Mouse (Mus musculus) stomach, adult 2 months (tissue): ENCODE measurements around the gene Rnf224. TPM values are rescaled to one million over a fixed set of nuclear protein-coding genes. Genes with fewer than 3 reads are reported as not detected.

Experiments used
- polyA plus RNA-seq: library from polyadenylated mRNA; depleted of rRNA; stranded (reverse); fragments of >200 nt; gene quantifications from 2 replicates; pipeline ENCODE4 v1.2.3, GENCODE M21; 2012; rRNA removed

The Rnf224 gene
- 0.77 and 0.82 TPM in 2 replicates for polyA plus RNA-seq

DNA sequence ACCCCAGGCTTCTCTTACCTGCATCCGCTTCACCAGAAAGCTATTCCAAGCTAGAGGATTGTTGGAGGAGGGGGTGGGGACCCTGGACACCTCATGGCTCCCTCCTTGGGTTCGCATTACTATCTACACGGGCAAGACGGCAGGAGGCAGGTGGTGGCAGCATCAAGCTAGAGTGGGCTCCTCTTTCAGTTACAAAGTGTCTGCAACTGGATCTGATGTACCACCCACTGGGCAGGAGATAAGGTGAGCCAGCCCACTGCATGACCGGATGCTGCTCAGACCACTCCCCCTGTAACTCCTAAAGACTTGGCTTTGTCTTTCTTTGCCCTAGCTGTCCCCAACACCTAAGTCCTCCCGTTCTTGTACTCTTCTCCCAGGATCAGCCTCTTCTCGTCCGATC, at the start of gene Rnf224:
TSS of gene Rnf224 (minus strand) at position 174 of the 400 bp plus-strand sequence.

DNA sequence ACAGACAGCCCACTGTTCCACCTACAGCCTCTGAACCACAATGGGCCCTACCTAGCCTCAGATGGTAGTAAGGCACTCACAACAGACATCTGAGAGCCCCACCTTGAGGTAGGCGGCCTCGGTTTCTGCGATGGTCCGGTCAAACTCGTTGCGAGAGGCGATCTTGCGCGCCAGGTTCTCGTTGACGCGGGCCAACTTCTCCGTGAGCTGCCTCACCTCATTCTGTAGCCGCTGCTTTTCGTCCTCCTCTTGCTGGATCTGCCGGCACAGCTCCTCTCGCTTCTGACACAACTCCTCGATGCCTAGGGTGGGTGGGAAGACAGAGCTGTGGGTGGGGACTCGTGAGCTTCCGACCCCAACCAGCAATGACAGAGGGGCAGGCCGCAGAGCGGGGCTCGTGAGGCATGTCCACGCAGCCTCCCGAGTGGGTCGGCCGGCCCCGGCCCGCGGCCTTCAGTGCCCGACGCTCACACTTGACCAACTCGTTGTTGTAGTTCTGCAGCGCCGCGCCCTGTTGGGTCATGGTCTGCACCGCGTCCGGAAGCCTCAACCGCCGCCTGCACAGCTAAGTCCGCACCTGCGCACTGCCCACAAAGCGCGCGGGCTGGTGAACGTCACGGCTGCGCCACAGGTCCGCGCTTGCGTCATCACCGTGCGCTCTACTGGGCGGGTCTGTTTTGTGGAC, 35.4 kb upstream of the Rnf224 start, which contains the start of the genes Ssna1 and Anapc2:
TSS of gene Ssna1 (minus strand) at position 612 of the 685 bp plus-strand sequence.
TSS of gene Anapc2 (plus strand) at position 652 of the 685 bp plus-strand sequence.

DNA sequence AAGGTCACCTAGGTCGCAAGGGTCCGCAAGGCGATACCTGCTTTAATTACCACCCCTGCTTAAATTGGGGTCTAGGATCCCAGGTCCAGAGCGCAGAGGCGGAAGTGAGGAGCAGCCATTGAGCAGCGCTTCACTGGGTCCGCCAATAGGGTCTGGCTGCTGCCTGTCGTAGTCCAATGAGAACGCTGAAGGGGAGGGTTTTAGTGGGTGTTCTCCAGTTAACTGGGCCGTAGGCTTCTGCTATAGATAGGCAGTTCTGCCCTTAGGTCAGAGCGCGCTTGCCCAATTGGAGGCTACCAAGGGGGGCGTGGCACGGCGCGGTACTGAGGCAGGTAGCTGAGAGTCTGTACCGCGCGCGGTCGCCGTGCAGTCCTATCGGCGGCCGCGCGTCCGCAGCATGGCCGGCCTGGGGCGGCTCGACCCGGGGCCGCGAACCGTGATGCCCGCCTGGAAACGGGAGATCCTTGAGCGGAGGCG, 25.7 kb upstream of the Rnf224 start, which contains the start of gene Tprn:
TSS of gene Tprn (plus strand) at position 328 of the 477 bp plus-strand sequence.

DNA sequence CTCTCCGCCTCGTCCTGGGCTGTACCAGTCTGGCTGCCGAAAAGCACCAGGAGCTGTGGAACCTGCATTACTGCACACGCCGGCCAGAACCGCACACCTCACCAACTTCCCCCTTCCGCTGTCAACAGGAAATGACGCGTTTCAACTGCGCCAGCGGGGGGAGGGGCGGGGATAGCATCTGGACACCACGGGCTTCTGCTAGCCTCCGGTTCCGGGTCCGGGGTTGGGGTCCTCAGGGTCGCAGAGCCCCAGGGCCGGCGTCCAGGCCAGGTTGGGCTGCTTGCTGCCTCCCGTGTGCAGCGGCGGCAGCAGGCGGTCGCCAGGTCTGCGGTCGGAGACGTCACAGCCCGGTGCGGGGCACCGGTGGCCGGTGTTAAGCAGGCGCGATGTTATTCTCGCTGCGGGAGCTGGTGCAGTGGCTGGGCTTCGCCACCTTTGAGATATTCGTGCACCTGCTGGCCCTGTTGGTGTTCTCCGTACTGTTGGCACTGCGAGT, 18.7 kb upstream of the Rnf224 start, which contains the start of gene Tmem203:
TSS of gene Tmem203 (plus strand) at position 156 of the 496 bp plus-strand sequence.

DNA sequence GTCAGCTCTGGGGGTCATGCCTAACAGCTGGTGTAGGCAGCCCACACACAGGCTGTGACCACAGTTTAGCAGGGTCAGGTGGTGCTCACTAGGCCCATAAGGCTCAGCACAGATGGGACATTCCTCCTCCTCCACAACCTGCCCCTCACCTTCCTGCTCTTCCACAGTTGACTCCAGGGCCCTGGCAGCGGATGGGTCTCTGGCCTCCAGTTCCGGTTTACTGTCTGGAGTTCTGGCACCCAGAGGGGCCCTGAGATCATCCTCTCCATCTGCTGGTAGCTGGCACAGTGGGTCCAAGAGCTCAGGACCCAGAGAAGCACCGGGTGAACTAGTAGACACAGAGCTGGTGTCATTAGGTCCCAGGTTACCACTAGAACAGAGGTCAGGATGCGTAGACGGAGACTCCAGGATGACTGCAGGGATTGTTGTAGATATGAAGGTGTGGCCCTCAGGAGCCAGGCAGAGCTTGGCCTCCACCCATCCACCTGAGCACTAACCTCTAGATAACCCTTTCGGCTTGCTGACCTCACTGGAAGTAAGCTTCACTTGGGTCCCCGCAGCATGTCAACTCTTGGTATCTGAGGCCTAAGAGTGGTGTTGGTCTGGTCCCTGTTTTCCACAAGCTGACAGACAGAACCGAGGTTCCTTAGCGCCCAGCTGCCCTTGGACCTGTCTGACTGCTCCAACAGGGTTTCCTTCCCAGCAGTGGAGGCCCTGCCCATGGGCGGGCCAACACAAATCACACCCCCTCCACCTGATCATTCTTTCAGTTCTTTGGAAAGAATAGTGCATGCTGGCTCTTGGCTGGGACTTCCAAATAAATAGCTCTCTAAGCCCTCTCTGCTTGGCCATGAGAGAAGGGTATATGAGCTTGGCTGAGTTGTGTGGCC, 9.8 kb upstream of the Rnf224 start, which contains the start of gene AL732309.1:
TSS of gene AL732309.1 (minus strand) at position 681 of the 890 bp plus-strand sequence.

DNA sequence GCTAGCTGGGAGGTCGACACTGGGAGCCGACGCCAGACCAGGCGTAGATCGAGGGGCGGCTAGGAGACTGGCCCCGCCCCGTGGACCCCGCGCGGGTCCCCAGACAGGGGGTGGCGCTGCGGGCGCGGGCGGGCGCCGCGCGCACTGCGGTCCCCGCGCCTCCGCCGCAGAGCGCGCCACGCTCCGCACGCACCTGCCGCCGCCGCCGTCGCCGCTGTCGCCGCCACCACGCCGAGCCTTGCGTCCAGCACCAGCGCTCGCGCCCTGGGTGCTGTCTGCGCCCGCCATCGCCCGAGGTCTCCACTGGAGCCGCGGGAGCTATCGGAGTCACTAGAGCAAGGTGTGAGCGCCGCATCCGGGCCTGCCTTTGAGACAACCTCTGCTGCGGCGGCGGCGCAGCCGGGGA, 5.5 kb upstream of the Rnf224 start, which contains the start of the genes Rnf208 and Cysrt1:
TSS of gene Rnf208 (plus strand) at position 155 of the 406 bp plus-strand sequence.
TSS of gene Cysrt1 (minus strand) at position 352 of the 406 bp plus-strand sequence.

DNA sequence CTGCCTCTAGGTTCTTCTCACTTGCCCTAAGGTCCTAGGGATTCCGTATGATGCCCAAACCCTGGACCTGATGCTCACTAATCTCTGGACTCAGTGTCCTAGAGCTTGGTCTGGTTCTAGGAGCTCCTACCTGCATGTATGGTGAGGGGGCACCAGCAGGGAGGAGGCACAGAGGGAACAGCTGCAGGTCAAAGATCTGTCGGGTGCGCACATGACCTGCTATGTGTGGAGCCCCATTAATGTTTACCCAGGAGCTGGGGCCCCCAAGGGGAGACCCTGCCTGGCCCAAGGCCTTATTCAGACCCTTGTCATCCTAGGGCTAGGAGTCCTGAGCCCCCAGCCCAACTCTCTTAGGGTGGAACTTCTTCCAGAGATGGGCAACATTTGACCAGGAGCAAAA, 2.5 kb downstream of the Rnf224 start, which contains the start of gene Slc34a3:
TSS of gene Slc34a3 (minus strand) at position 315 of the 400 bp plus-strand sequence.

DNA sequence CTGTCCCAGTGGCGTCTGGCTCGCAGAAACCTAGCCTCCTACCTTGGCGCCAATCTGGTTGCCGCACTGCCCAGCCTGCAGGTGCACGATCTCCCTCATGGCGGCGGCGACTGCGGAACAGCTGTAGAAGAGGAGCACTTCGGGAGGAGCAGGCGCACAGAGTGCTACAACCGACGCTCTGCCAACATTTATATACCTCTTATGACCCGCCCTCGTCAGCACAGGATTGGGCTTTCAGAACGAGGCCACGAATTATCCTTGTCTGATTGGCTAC, 12.2 kb downstream of the Rnf224 start, which contains the start of gene Tubb4b:
TSS of gene Tubb4b (minus strand) at position 211 of the 274 bp plus-strand sequence.

DNA sequence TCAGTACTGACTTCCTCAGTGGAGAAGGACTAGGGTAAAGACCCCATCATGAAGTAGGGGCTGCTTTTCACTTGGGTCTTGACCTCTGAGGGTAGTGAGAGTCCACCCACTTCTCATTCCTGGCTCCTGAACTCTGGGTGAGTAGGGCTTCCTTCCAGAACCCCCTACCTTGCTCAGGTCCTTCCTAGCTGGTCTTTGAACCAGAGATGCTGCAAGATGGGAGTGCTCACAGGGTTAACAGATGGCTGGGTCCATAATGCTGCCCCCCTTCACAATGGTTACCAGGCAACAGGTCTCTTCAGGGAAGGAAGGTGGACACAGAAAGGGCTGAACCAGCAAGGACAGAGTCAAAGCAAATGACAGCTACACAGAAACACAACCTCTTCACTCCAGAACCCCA, 18.1 kb downstream of the Rnf224 start, which contains the start of gene Fam166a:
TSS of gene Fam166a (plus strand) at position 301 of the 400 bp plus-strand sequence.

DNA sequence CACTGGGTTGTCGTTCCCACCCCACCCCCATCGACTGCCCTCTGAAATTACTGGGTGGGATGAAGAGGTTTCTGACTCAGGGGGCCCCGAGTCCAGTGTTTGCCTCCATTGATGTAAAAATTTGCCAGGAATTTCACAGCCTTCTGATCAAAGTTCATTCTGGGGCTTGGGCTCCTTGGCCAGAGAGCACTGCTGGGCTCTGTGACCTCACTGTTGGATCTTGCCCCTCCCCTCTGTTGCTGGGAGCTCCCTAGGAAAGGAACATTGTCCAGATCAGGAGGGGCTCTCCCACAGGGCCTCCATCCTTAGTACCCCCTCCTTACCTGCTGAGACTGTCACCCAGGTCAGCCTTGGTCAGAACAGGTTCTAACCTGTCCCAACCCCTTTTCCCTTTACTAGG, 22.1 kb downstream of the Rnf224 start, which contains the start of gene Stpg3:
TSS of gene Stpg3 (minus strand) at position 194 of the 400 bp plus-strand sequence.

DNA sequence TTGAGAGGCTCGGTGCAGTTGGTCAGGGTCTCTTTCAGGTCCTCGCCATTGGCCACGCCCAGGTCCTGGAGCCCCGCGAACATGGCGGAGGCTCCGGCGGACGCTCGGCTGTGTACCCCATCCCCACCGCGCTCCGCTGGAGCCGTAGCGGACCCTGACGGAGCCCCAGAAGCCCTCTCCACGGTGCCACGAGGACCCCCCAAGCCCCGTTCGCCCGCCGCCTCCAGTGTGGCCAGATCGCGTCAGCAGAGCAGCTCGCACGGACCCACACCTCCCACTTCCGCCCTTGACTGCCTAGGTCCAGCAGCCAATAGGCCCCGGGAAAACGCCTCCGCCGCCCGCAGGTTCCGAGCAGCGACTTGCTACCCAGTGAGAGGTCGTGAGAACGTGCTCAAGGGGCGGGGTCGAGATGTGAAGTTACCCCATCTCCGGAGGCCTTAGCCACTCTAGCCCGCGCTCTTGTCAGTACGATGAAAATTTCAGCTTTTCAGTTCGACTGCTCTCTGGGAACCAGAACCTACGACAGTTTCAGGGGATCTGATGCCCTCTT, 25.4 kb downstream of the Rnf224 start, which contains the start of gene Nelfb:
TSS of gene Nelfb (minus strand) at position 369 of the 550 bp plus-strand sequence.

DNA sequence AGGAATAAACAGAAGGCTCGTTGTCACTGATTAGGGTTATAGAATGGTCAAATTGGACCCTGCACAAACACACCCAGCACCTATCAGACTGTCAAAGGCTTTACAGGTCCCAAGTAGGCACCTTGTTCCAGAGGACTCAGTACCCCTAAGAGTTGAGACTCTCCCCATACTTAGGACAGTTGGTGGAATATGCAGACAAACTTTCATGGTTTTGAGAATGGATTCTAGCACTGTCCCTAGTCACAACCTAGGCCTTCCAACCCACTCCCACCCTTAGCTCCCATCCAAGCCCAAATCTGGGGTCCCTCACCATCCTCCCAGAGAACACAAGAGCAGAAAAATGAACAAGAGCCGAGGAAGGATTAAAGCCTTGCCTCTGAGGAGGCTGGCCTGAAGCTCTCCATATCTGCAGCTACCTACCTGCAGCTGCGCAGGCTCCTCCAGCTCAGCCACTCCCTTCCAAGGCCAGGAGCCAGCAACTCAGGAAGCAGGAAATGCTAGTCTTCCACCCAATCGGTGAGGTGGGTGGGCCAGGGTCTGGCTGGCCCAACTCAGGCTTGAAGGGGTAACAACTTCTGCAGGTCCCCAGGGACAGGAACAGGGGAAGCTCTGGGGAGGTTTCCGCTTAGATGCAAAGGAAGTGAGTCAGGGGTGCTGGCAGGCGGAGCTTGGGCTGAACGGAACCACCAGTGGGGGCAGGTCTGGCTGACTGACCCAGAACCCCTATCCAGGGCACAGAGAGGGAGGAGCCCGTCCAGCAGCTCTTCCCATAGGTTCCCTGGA, 40.2 kb downstream of the Rnf224 start, which contains the start of gene Tor4a:
TSS of gene Tor4a (minus strand) at position 715 of the 783 bp plus-strand sequence.

Other genes with a start within 250 kb of the Rnf224 start
- 43.8 and 57.8 TPM in 2 replicates for gene Nsmf, start 182.4 kb downstream of the Rnf224 start, polyA plus RNA-seq
- gene Entpd8, start 156.5 kb downstream of the Rnf224 start, polyA plus RNA-seq: 6.6 and 9.0 TPM in 2 replicates
- 14.8 and 16.5 TPM in 2 replicates for gene Noxa1, start 141.6 kb downstream of the Rnf224 start, polyA plus RNA-seq
- 41.8 and 62.3 TPM in 2 replicates for gene Nrarp, start 56.0 kb downstream of the Rnf224 start, polyA plus RNA-seq
- gene Tor4a, start 39.9 kb downstream of the Rnf224 start, polyA plus RNA-seq: 20.0 and 23.5 TPM in 2 replicates
- 29.3 and 32.6 TPM in 2 replicates for gene Nelfb, start 25.3 kb downstream of the Rnf224 start, polyA plus RNA-seq
- not detected in 2 replicates for gene Stpg3, start 22.1 kb downstream of the Rnf224 start, polyA plus RNA-seq
- gene Fam166a, start 18.0 kb downstream of the Rnf224 start, polyA plus RNA-seq: 0.35 TPM in 1 of 2 replicates, not detected in the other
- gene Tubb4b, start 12.1 kb downstream of the Rnf224 start, polyA plus RNA-seq: 278 and 313 TPM in 2 replicates
- gene Slc34a3, start 2.4 kb downstream of the Rnf224 start, polyA plus RNA-seq: 0.29 and 0.32 TPM in 2 replicates
- gene Rnf208, start 5.5 kb upstream of the Rnf224 start, polyA plus RNA-seq: 100 and 146 TPM in 2 replicates
- gene Cysrt1, start 5.7 kb upstream of the Rnf224 start, polyA plus RNA-seq: 216 and 387 TPM in 2 replicates
- 24.8 and 31.7 TPM in 2 replicates for gene AL732309.1, start 10.1 kb upstream of the Rnf224 start, polyA plus RNA-seq
- gene Tmem203, start 18.7 kb upstream of the Rnf224 start, polyA plus RNA-seq: 26.1 and 51.6 TPM in 2 replicates
- 76.7 and 110 TPM in 2 replicates for gene Tprn, start 25.8 kb upstream of the Rnf224 start, polyA plus RNA-seq
- 32.6 and 42.6 TPM in 2 replicates for gene Ssna1, start 35.7 kb upstream of the Rnf224 start, polyA plus RNA-seq
- gene Anapc2, start 35.7 kb upstream of the Rnf224 start, polyA plus RNA-seq: 38.5 and 51.1 TPM in 2 replicates
- not detected in 2 replicates for gene Tmem210, start 51.4 kb upstream of the Rnf224 start, polyA plus RNA-seq
- gene Lrrc26, start 53.1 kb upstream of the Rnf224 start, polyA plus RNA-seq: 120 and 141 TPM in 2 replicates
- 1.7 and 2.6 TPM in 2 replicates for gene Grin1, start 82.4 kb upstream of the Rnf224 start, polyA plus RNA-seq
- gene Man1b1, start 95.6 kb upstream of the Rnf224 start, polyA plus RNA-seq: 6.1 and 7.3 TPM in 2 replicates
- gene Dpp7, start 119.6 kb upstream of the Rnf224 start, polyA plus RNA-seq: 15.2 and 20.7 TPM in 2 replicates
- 26.9 and 89.2 TPM in 2 replicates for gene Uap1l1, start 128.9 kb upstream of the Rnf224 start, polyA plus RNA-seq
- gene Sapcd2, start 135.5 kb upstream of the Rnf224 start, polyA plus RNA-seq: 16.2 and 18.1 TPM in 2 replicates
- 38.6 and 41.0 TPM in 2 replicates for gene Entpd2, start 159.1 kb upstream of the Rnf224 start, polyA plus RNA-seq
- 181 and 297 TPM in 2 replicates for gene Npdc1, start 162.6 kb upstream of the Rnf224 start, polyA plus RNA-seq
- 0.11 and 0.24 TPM in 2 replicates for gene Fut7, start 186.5 kb upstream of the Rnf224 start, polyA plus RNA-seq
- 17.6 and 31.4 TPM in 2 replicates for gene Abca2, start 191.9 kb upstream of the Rnf224 start, polyA plus RNA-seq
- gene Clic3, start 220.1 kb upstream of the Rnf224 start, polyA plus RNA-seq: 208 and 316 TPM in 2 replicates
- gene Paxx, start 224.3 kb upstream of the Rnf224 start, polyA plus RNA-seq: 60.7 and 89.3 TPM in 2 replicates
- 2.0 and 3.4 TPM in 2 replicates for gene Ptgds, start 233.3 kb upstream of the Rnf224 start, polyA plus RNA-seq